Mouse (Mus musculus): ENCODE data around the gene Kcna5.

The Kcna5 gene

GRCm38 (mm10) chr6:126535911-126536270 lies 679 bp upstream of the Kcna5 start:
- CTCF ChIA-PET: no interaction called here

- CTCF ChIA-PET: no interaction called here
These were observed 543 bp downstream of the Kcna5 start for GRCm38 (mm10) chr6:126534531-126535207.

DNA sequence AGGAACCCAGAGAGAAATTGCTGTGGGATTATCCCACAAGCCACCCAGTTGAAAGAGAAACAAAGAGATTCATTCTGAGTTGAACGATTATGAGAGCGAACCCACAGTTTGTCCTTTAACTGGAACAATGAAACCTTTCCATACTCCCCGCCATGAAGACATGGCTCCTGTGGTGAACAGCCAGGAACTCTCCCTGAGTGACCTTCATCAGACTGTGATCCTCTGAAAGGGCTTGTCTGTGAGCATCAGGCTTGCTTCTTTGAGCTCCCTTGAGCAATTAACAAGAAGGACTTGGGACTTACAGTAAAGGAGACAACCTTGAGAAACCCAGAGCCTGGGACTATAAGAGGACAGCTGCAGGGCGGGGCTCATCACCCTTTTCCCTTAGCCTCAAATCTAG lies 3.9 kb downstream of the Kcna5 start:
- CTCF ChIA-PET: no interaction called here

GRCm38 (mm10) chr6:126530019-126530418 lies 5.2 kb downstream of the Kcna5 start:
- CTCF ChIA-PET: no interaction called here

DNA sequence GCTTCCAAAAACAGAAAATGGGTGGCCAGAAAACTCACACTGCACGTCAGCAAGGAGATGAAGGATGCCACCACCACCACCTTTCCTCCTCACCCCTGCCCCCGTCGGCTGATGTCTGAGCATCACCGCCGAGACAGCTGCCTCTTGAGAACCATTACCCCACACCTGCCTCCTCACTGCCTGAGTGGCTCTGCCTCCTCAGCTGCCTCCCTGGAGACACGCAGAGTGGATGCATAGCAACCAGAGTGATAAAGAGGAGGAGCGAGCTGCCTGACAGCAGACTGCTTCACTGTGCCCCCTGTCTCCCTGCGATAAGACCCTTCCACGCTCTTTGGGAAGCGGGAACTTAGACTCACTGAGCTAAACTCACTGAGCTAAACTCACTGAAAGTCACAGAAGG lies 20.5 kb downstream of the Kcna5 start:
- CTCF ChIA-PET: no interaction called here

GRCm38 (mm10) chr6:126513714-126514248 lies 21.4 kb downstream of the Kcna5 start:
- CTCF ChIA-PET: no interaction called here

- CTCF ChIA-PET: no interaction called here
These were observed 22.1 kb downstream of the Kcna5 start for GRCm38 (mm10) chr6:126513154-126513553.

GRCm38 (mm10) chr6:126508671-126509070 lies 26.5 kb downstream of the Kcna5 start:
- CTCF ChIA-PET: no interaction called here

GRCm38 (mm10) chr6:126503920-126504319 lies 31.3 kb downstream of the Kcna5 start:
- CTCF ChIA-PET: no interaction called here

DNA sequence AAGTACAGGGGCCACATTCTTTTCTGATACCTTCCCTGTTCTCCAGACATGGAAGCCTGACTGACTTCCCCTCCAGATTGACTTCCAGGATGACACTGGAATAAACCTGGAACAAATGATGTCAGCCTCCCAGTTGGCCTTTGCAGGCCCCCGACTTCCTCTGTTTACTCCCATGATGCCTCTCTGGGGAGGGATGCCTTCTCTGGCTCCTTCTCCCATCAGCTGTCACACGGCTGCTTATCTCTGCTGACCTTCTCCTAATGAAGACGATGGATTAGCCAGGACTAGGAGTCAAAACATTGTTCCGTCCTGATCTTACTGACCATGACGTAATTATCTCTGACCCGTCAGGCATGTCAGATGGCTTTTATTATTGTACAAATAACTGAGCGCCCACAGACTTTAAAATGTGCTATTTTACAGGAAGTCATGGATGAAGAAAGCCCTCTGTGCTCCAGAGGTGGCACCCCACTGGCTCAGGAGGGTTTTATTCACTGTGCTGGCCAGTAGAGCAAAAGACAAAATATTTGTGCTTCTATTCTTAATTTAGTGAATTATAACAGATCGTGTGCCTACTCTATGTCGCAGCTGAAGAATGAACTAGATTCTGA lies 32.4 kb downstream of the Kcna5 start:
- CTCF ChIA-PET: no interaction called here

DNA sequence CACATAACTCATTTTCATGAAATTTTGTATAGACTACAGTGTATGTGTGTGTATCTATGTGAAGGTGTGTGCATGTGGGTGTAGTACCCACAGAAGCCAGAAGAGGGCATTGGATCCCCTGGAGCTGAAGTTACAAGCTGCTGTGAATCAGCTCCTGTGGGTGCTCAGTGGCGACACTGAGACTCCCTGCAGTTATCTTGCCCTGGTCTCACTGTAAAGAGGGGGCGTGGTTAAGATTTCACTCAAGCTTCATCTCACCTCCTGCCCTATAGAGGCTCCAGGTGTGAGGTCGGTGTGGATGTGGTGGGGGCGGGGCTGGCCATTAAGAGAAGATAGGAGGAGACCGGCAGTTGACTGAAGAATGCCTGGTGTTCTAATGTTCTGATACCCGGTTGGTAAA lies 34.2 kb downstream of the Kcna5 start:
- CTCF ChIA-PET: no interaction called here

- CTCF ChIA-PET: no interaction called here
These were observed 35.1 kb downstream of the Kcna5 start for GRCm38 (mm10) chr6:126500088-126500487.

GRCm38 (mm10) chr6:126497878-126498277 lies 37.3 kb downstream of the Kcna5 start:
- CTCF ChIA-PET: no interaction called here

GRCm38 (mm10) chr6:126497173-126497839 lies 37.9 kb downstream of the Kcna5 start:
- CTCF ChIA-PET: no interaction called here

DNA sequence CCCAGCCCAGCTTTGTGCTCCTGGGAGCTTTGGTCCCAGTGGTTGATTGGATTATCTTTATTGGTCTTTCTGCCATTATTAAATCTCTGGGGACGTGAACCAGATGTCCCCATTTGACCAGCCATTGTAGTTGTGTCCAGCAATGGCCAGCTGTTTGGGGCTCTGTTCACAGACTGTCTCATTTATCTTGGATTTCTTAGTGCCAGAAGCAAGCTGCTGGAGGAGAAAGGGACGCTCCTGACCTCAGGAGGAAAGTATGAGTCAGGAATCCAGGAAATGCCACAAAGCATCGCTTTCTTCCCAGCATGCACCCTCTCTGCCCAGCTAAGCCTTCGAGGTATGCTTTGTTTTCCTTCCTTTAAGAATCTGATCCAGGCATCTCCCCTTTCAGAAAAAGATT lies 48.1 kb downstream of the Kcna5 start:
- CTCF ChIA-PET: no interaction called here

GRCm38 (mm10) chr6:126484887-126485286 lies 50.3 kb downstream of the Kcna5 start:
- CTCF ChIA-PET: no interaction called here

DNA sequence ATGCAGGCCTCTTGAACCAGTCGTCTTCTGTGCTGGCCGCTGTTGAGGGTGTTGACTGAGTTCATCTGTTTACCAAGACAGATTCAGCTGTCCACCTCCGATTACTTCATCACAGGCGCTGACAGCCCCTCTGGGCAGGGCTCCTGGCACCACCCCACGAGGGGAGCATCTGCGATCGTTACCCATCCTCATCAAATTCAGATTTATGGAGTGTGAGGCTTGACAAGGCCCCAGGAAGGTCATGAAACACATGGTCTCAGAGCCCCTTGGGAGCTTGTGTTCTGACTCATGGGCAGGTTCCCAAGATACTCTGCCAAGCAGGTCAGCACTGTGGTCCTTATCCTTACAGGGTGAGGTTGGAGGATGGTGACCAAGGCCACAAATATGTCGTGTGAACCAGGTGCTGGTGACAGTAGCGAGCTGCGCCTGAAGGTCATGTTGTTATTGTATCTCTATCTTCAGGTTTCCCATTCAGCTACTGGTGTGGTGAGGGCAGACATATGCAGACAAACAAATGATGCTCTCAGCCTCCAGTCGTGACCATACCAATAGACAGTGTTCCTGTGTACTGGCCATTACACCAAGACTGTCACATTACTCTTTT lies 51.8 kb downstream of the Kcna5 start:
- CTCF ChIA-PET: no interaction called here

Data from spleen, embryonic (tissue).